Comparison of ENCODE assay signal across 25 mouse cellular contexts in the genomic region with DNA sequence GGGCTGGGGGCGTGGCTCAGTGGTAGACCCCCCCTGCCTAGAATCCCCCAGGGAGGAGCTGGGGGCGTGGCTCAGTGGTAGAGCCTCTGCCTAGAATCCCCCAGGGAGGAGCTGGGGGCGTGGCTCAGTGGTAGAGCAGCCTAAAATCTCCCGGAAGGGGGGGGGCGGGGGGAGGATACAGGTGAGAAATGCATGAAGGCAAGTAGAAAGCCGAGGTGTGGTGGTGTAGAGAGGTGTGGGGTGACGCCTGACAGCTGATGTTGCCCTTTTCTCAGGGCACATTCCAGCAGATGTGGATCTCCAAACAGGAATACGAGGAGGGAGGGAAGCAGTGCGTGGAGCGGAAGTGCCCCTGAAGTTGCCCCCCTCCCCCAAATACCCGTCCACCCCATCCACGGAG. TPM values are rescaled to one million over a fixed set of nuclear protein-coding genes. Genes with fewer than 3 reads are reported as not detected.
DNase-seq lines count a peak whose midpoint lies in the region; ATAC-seq lines count a peak whose summit lies in the region.
"Had no signal": no experiment of that assay in that cellular context is flagged by ENCODE, and none has a peak within 500 bp of the region (broad histone marks: within the 10 kb centered on the region; RNA-seq: fewer than 3 reads in every experiment).

No protein-coding gene starts in this region.

- H3K9me3 ChIP-seq in heart, embryonic 10.5 days, result no peaks in the 10 kb centered on the region
- peaks cover 5% of the 10 kb centered on the region; the same call in 1 of the 2 replicates for H3K9me3 ChIP-seq in megakaryocyte, embryonic 14.5 days
- H3K9me3 ChIP-seq in liver, embryonic 13.5 days (replicated peaks), result no peaks in the 10 kb centered on the region
- H3K9me3 ChIP-seq: embryonic facial prominence, embryonic 15.5 days; intestine, embryonic 15.5 days; kidney, embryonic 15.5 days; limb, embryonic 15.5 days; midbrain, embryonic 15.5 days; stomach, embryonic 15.5 days had no signal

- H3K9ac ChIP-seq in liver, embryonic 13.5 days, result peak overlapping the region; percentile 80; the same call in 1 of the 2 replicates
- H3K9ac ChIP-seq: embryonic facial prominence, embryonic 15.5 days; hindbrain, embryonic 14.5 days; intestine, embryonic 15.5 days; kidney, embryonic 15.5 days; limb, embryonic 15.5 days; midbrain, embryonic 15.5 days; stomach, embryonic 15.5 days had no signal

- H3K4me3 ChIP-seq in heart, embryonic 10.5 days, result no peak overlapping the region
- peak overlapping the region; percentile 15 for H3K4me3 ChIP-seq in megakaryocyte, embryonic 14.5 days (replicated peaks)
- peak overlapping the region; percentile 71 for H3K4me3 ChIP-seq in liver, embryonic 13.5 days (replicated peaks)
- H3K4me3 ChIP-seq: embryonic facial prominence, embryonic 15.5 days; intestine, embryonic 15.5 days; kidney, embryonic 15.5 days; limb, embryonic 15.5 days; midbrain, embryonic 15.5 days; stomach, embryonic 15.5 days had no signal

- H3K27ac ChIP-seq in heart, embryonic 10.5 days, result no peak overlapping the region
- peak overlapping the region; percentile 95 for H3K27ac ChIP-seq in liver, embryonic 13.5 days
- H3K27ac ChIP-seq: embryonic facial prominence, embryonic 15.5 days; hindbrain, embryonic 14.5 days; intestine, embryonic 15.5 days; kidney, embryonic 15.5 days; limb, embryonic 15.5 days; midbrain, embryonic 15.5 days; stomach, embryonic 15.5 days had no signal

- H3K4me2 ChIP-seq in liver, embryonic 13.5 days, result peak overlapping the region; percentile 95
- H3K4me2 ChIP-seq: embryonic facial prominence, embryonic 15.5 days; hindbrain, embryonic 14.5 days; intestine, embryonic 15.5 days; kidney, embryonic 15.5 days; limb, embryonic 15.5 days; midbrain, embryonic 15.5 days; stomach, embryonic 15.5 days had no signal

- 68% methylated on average over 12 of the region's 12 CpGs for WGBS in heart, embryonic 10.5 days
- WGBS in liver, embryonic 13.5 days (ENCODE audit: insufficient replicate concordance), result 59% methylated on average over 12 of the region's 12 CpGs

- no peaks in the 10 kb centered on the region for H3K36me3 ChIP-seq in heart, embryonic 10.5 days
- H3K36me3 ChIP-seq in megakaryocyte, embryonic 14.5 days (replicated peaks; ENCODE audit: low read length), result no peaks in the 10 kb centered on the region
- peaks cover 12% of the 10 kb centered on the region for H3K36me3 ChIP-seq in liver, embryonic 13.5 days
- H3K36me3 ChIP-seq: embryonic facial prominence, embryonic 15.5 days; intestine, embryonic 15.5 days; kidney, embryonic 15.5 days; limb, embryonic 15.5 days; stomach, embryonic 15.5 days had no signal

- H3K4me1 ChIP-seq in heart, embryonic 10.5 days, result peaks cover 8% of the 10 kb centered on the region; the same call in 1 of the 2 replicates
- peaks cover 37% of the 10 kb centered on the region for H3K4me1 ChIP-seq in megakaryocyte, embryonic 14.5 days
- peaks cover 59% of the 10 kb centered on the region for H3K4me1 ChIP-seq in liver, embryonic 13.5 days (replicated peaks)
- H3K4me1 ChIP-seq: midbrain, embryonic 15.5 days; stomach, embryonic 15.5 days had no signal

- peak; percentile 52 for DNase-seq in heart, embryonic 10.5 days (ENCODE audit: low spot score)
- no peak for DNase-seq in heart, postnatal 4 days
- no peak for DNase-seq in liver, embryonic 13.5 days
- DNase-seq: cerebellum, adult 11 months; cerebellum, postnatal 14 days; layer of hippocampus, postnatal 36 days had no signal

- peaks cover 43% of the 10 kb centered on the region; the same call in 1 of the 2 replicates for H3K27me3 ChIP-seq in heart, embryonic 10.5 days (ENCODE audit: insufficient read depth, poor library complexity, severe bottlenecking)
- peaks cover 86% of the 10 kb centered on the region for H3K27me3 ChIP-seq in megakaryocyte, embryonic 14.5 days (replicated peaks)
- peaks cover 9% of the 10 kb centered on the region; the same call in 1 of the 2 replicates for H3K27me3 ChIP-seq in liver, embryonic 13.5 days
- H3K27me3 ChIP-seq: intestine, embryonic 15.5 days; midbrain, embryonic 15.5 days had no signal

- ATAC-seq in megakaryocyte, adult 5-6 weeks (ENCODE audit: poor library complexity, severe bottlenecking), result no peak
- ATAC-seq in liver, embryonic 13.5 days (ENCODE audit: low read depth), result no peak
- ATAC-seq in monocyte, adult 5-6 weeks (replicated peaks; ENCODE audit: insufficient number of reproducible peaks, low FRiP score, low TSS enrichment, poor library complexity, severe bottlenecking), result no peak
- no peak for ATAC-seq in granulocyte monocyte progenitor cell, adult 5-6 weeks (replicated peaks; ENCODE audit: poor library complexity, severe bottlenecking)
- ATAC-seq: forebrain, embryonic 14.5 days; midbrain, embryonic 15.5 days had no signal

RNA-seq across cellular contexts. Expression of a gene that starts 0.6 kb away (rescaled TPM):
- polyA plus RNA-seq in heart, embryonic 10.5 days (2016; fragmentation: Nextera tagmentation; extraction: Ambion mirVana), result 4.0 and 4.9 TPM in 2 replicates
- under 1 TPM in 1 of 2 experiments, not detected in 1; 0.10 TPM for total RNA-seq in heart, postnatal 4 days (2021)
- polyA plus RNA-seq in megakaryocyte, embryonic 14.5 days (2012; ENCODE audit: insufficient read depth, low replicate concordance), result 1.7 and 5.8 TPM in 2 replicates
- total RNA-seq in megakaryocyte, adult 5-6 weeks (2015), result 0.89 and 1.0 TPM in 2 replicates
- total RNA-seq in megakaryocyte, adult 5-6 weeks (2017), result 1.3 and 2.5 TPM in 2 replicates
- polyA plus RNA-seq in liver, embryonic 13.5 days (2015; fragmentation: Nextera tagmentation; extraction: Ambion mirVana), result 41.5 and 45.7 TPM in 2 replicates
- total RNA-seq in monocyte, adult 5-6 weeks (2017), result 0.29 to 0.53 TPM (median 0.38 TPM) in 3 replicates
- 5.8 and 20.3 TPM in 2 replicates for total RNA-seq in granulocyte monocyte progenitor cell, adult 5-6 weeks (2014; fragmentation: Nextera tagmentation)
- 7.5 and 10.2 TPM in 2 replicates for total RNA-seq in granulocyte monocyte progenitor cell, adult 5-6 weeks (2017)

RNA-seq across cellular contexts. Expression of a gene that starts 15.7 kb away (rescaled TPM):
- polyA plus RNA-seq in heart, embryonic 10.5 days (2016; fragmentation: Nextera tagmentation; extraction: Ambion mirVana), result 0.07 TPM in 1 of 2 replicates, not detected in the other
- total RNA-seq in heart, postnatal 4 days (2021), result not detected
- not detected in 2 replicates for polyA plus RNA-seq in megakaryocyte, embryonic 14.5 days (2012; ENCODE audit: insufficient read depth, low replicate concordance)
- not detected in 2 replicates for total RNA-seq in megakaryocyte, adult 5-6 weeks (2015)
- not detected in 2 replicates for total RNA-seq in megakaryocyte, adult 5-6 weeks (2017)
- 0.14 and 0.16 TPM in 2 replicates for polyA plus RNA-seq in liver, embryonic 13.5 days (2015; fragmentation: Nextera tagmentation; extraction: Ambion mirVana)
- not detected in 3 replicates for total RNA-seq in monocyte, adult 5-6 weeks (2017)
- not detected in 2 replicates for total RNA-seq in granulocyte monocyte progenitor cell, adult 5-6 weeks (2014; fragmentation: Nextera tagmentation)
- not detected in 2 replicates for total RNA-seq in granulocyte monocyte progenitor cell, adult 5-6 weeks (2017)
- total RNA-seq: megakaryocyte progenitor cell, adult 5-6 weeks had no signal
- polyA plus RNA-seq: C2C12 had no signal

RNA-seq across cellular contexts. Expression of a gene that starts 31.8 kb away (rescaled TPM):
- 14.3 and 16.0 TPM in 2 replicates for polyA plus RNA-seq in heart, embryonic 10.5 days (2016; fragmentation: Nextera tagmentation; extraction: Ambion mirVana)
- total RNA-seq in heart, postnatal 4 days (2021), result 10 to 100 TPM; 25.2 to 28.8 TPM
- polyA plus RNA-seq in megakaryocyte, embryonic 14.5 days (2012; ENCODE audit: insufficient read depth, low replicate concordance), result 459 and 906 TPM in 2 replicates
- total RNA-seq in megakaryocyte, adult 5-6 weeks (2015), result 60.5 and 64.2 TPM in 2 replicates
- total RNA-seq in megakaryocyte, adult 5-6 weeks (2017), result 6.4 and 10.6 TPM in 2 replicates
- 32.3 and 32.8 TPM in 2 replicates for polyA plus RNA-seq in liver, embryonic 13.5 days (2015; fragmentation: Nextera tagmentation; extraction: Ambion mirVana)
- total RNA-seq in monocyte, adult 5-6 weeks (2017), result 3.0 to 5.9 TPM (median 5.8 TPM) in 3 replicates
- 146 and 159 TPM in 2 replicates for total RNA-seq in granulocyte monocyte progenitor cell, adult 5-6 weeks (2014; fragmentation: Nextera tagmentation)
- 4.0 and 7.4 TPM in 2 replicates for total RNA-seq in granulocyte monocyte progenitor cell, adult 5-6 weeks (2017)

RNA-seq across cellular contexts. Expression of a gene that starts 35.7 kb away (rescaled TPM):
- polyA plus RNA-seq in heart, embryonic 10.5 days (2016; fragmentation: Nextera tagmentation; extraction: Ambion mirVana), result 287 and 294 TPM in 2 replicates
- 100 to 1,000 TPM; 560 to 578 TPM for total RNA-seq in heart, postnatal 4 days (2021)
- polyA plus RNA-seq in megakaryocyte, embryonic 14.5 days (2012; ENCODE audit: insufficient read depth, low replicate concordance), result 332 and 439 TPM in 2 replicates
- 393 and 449 TPM in 2 replicates for total RNA-seq in megakaryocyte, adult 5-6 weeks (2015)
- total RNA-seq in megakaryocyte, adult 5-6 weeks (2017), result 377 and 389 TPM in 2 replicates
- polyA plus RNA-seq in liver, embryonic 13.5 days (2015; fragmentation: Nextera tagmentation; extraction: Ambion mirVana), result 139 and 159 TPM in 2 replicates
- 361 to 408 TPM (median 386 TPM) in 3 replicates for total RNA-seq in monocyte, adult 5-6 weeks (2017)
- 335 and 473 TPM in 2 replicates for total RNA-seq in granulocyte monocyte progenitor cell, adult 5-6 weeks (2014; fragmentation: Nextera tagmentation)
- total RNA-seq in granulocyte monocyte progenitor cell, adult 5-6 weeks (2017), result 226 and 299 TPM in 2 replicates

RNA-seq across cellular contexts. Expression of a gene that starts 36.0 kb away (rescaled TPM):
- polyA plus RNA-seq in heart, embryonic 10.5 days (2016; fragmentation: Nextera tagmentation; extraction: Ambion mirVana), result 0.28 and 2.3 TPM in 2 replicates
- total RNA-seq in heart, postnatal 4 days (2021), result not detected
- polyA plus RNA-seq in megakaryocyte, embryonic 14.5 days (2012; ENCODE audit: insufficient read depth, low replicate concordance), result not detected in 2 replicates
- not detected in 2 replicates for total RNA-seq in megakaryocyte, adult 5-6 weeks (2015)
- total RNA-seq in megakaryocyte, adult 5-6 weeks (2017), result not detected in 2 replicates
- polyA plus RNA-seq in liver, embryonic 13.5 days (2015; fragmentation: Nextera tagmentation; extraction: Ambion mirVana), result 0.96 and 1.2 TPM in 2 replicates
- total RNA-seq in monocyte, adult 5-6 weeks (2017), result not detected in 3 replicates
- not detected in 2 replicates for total RNA-seq in granulocyte monocyte progenitor cell, adult 5-6 weeks (2014; fragmentation: Nextera tagmentation)
- not detected in 2 replicates for total RNA-seq in granulocyte monocyte progenitor cell, adult 5-6 weeks (2017)
- total RNA-seq: adrenal gland, postnatal 10 days; layer of hippocampus, postnatal 36 days; left cerebral cortex, postnatal 25 days; megakaryocyte progenitor cell, adult 5-6 weeks had no signal
- polyA plus RNA-seq: brain, embryonic 14.5 days; C2C12; embryonic facial prominence, embryonic 15.5 days; forebrain, embryonic 14.5 days; gonadal fat pad, adult 2 months; heart, embryonic 16.5 days; hindbrain, embryonic 14.5 days; limb, embryonic 15.5 days; midbrain, embryonic 15.5 days; stomach, embryonic 15.5 days had no signal
